Mouse (Mus musculus) small intestine, adult 2 months (tissue): ENCODE data around the gene Tmem138.

ENCODE experiments used
- CTCF ChIP-seq: fragments of 200-500 bp; IDR thresholded peaks from 2 replicates; pipeline ENCODE4 v1.5.1; 2012; ENCODE audit warnings: low read depth, mild to moderate bottlenecking, control low read depth, inconsistent platforms, low read length, moderate library complexity, mixed read lengths; ENCODE audit not compliant: insufficient replicate concordance, insufficient read length; ENCODE audit errors: extremely low read depth
- POLR2A ChIP-seq: fragments of 200-500 bp; IDR thresholded peaks from 2 replicates; pipeline ENCODE4 v1.6.1; 2012; ENCODE audit warnings: low read depth, mild to moderate bottlenecking, control low read depth, inconsistent platforms, low read length, moderate library complexity

DNA sequence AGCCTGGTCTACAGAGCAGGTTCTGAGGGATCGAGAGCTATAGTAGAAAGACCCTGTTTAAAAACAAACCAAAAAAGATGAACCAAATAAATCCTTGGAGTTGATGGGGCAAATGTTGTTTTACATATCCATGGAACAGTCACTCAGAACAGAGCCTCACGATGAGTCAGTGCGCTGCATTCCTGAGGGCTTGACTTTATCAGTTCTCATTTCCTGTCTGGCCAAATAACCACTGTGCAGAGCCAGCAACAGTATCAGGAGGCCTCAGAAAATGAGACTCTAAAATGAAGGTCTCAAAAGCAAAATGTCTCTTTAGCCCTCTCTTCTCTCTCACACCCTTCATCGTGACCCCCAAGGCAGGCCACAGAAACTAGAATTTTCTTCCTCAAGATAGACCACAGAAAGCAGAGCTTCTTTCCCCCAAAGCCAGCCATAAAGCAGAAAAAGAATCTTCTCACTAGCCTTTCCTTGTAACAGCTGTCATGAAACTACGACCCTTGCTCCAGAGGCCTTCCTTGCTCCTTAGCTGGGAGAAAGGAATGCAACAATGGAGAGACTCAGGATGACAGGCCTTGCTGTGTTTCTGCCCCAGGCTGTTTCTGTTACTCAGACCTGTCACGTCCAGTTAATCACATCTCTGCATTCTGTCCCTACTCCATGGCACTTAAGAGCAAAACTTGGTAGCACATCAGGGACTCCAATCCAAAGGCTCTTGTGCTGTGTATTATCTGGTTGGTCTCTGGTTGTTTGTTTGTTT lies 15.4 kb downstream of the Tmem138 start:
- TF ChIP-seq CTCF (no peak), POLR2A (no peak)
